In the genomic region with DNA sequence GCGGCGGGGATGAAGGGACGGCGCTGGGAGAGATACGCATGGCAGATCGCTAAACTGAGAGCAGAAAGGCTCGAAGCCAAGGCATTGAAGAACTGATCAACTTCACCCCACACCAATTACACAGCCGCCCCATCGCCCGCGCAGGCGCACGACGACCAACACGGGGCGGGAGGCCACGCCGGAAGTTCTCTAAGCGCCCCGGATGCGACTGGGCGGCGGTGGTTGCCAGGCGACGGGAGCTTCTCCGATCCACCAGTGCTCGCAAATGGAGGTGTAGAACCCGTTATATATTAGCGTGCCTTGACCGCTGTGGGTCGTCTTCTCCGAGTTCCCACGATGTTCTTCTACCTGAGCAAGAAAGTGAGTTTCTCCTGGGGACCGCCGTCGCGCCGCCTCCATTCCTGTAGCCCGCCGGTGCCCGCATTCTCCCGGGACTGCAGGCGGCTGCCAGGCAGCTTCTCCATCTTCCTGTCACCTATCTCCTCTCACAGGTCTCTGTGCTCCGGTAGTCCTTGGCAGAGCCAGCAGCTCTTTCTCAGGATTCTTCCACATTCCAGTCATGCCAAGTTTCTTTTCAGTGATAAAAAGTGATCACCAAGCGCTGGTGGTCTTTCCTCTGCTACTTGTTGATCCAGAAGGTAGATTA, we compare ENCODE assay signal across 8 mouse cellular contexts. TPM values are rescaled to one million over a fixed set of nuclear protein-coding genes. Genes with fewer than 3 reads are reported as not detected.
DNase-seq lines count a peak whose midpoint lies in the region; ATAC-seq and TF ChIP-seq lines count a peak whose summit lies in the region.

Gene Wdr35 (plus strand): TSS at position 73 of the 646 bp plus-strand sequence.

- no peak for TF ChIP-seq CTCF in kidney, postnatal 0 days (IDR thresholded peaks at IDR 0.05; ENCODE audit: low read depth)
- TF ChIP-seq CTCF in liver, adult 2 months (IDR thresholded peaks at IDR 0.05; ENCODE audit: low read depth, low read length): no peak

- ATAC-seq in erythroid progenitor cell, adult 5-6 weeks (replicated peaks; ENCODE audit: low FRiP score, poor library complexity, severe bottlenecking): peak; percentile 97
- ATAC-seq in heart, embryonic 12.5 days (ENCODE audit: insufficient number of reproducible peaks, low FRiP score): peak; percentile 78
- ATAC-seq in kidney, postnatal 0 days (replicated peaks; ENCODE audit: low FRiP score, low read depth): peak; percentile 89
- ATAC-seq in monocyte, adult 5-6 weeks (replicated peaks; ENCODE audit: insufficient number of reproducible peaks, low FRiP score, low TSS enrichment, poor library complexity, severe bottlenecking): peak; percentile 95

- H3K27me3 ChIP-seq in heart, embryonic 12.5 days (replicated peaks): no peaks in the 10 kb centered on the region
- H3K27me3 ChIP-seq in kidney, postnatal 0 days (ENCODE audit: insufficient read depth, low read length): no peaks in the 10 kb centered on the region
- H3K27me3 ChIP-seq in liver, adult 2 months (ENCODE audit: control insufficient read depth, insufficient read depth, low read length): no peaks in the 10 kb centered on the region

- H3K9me3 ChIP-seq in heart, embryonic 12.5 days (replicated peaks): no peaks in the 10 kb centered on the region
- H3K9me3 ChIP-seq in kidney, postnatal 0 days (replicated peaks; ENCODE audit: low read length): no peaks in the 10 kb centered on the region

- peak within 1 kb of the TSS; percentile 76 for H3K4me3 ChIP-seq in brown adipose tissue, adult 24 weeks (ENCODE audit: insufficient read depth, low read depth, low read length)
- peak within 1 kb of the TSS; percentile 71 for H3K4me3 ChIP-seq in heart, embryonic 12.5 days
- peak within 1 kb of the TSS; percentile 66 for H3K4me3 ChIP-seq in kidney, postnatal 0 days (replicated peaks; ENCODE audit: low read depth, low read length)
- peak within 1 kb of the TSS; percentile 63 for H3K4me3 ChIP-seq in liver, adult 2 months (ENCODE audit: insufficient read depth, low read depth, low read length)

- H3K9ac ChIP-seq in heart, embryonic 12.5 days: peak within 1 kb of the TSS; percentile 71
- peak within 1 kb of the TSS; percentile 57; the same call in 1 of the 2 replicates for H3K9ac ChIP-seq in kidney, postnatal 0 days (ENCODE audit: low read depth, low read length)
- peak within 1 kb of the TSS; percentile 59 for H3K9ac ChIP-seq in liver, adult 2 months (ENCODE audit: low read depth, low read length)

- peak within 1 kb of the TSS; percentile 77 for H3K4me2 ChIP-seq in heart, embryonic 12.5 days
- peak within 1 kb of the TSS; percentile 64 for H3K4me2 ChIP-seq in kidney, postnatal 0 days (ENCODE audit: low read length)

- H3K79me2 ChIP-seq in liver, adult 2 months (ENCODE audit: control insufficient read depth, insufficient read depth, low read length): no peaks in the 10 kb centered on the region

- peak within 1 kb of the TSS; percentile 56; the same call in 1 of the 2 replicates for H3K27ac ChIP-seq in brown adipose tissue, adult 24 weeks (replicated peaks; ENCODE audit: low read depth, low read length)
- H3K27ac ChIP-seq in heart, embryonic 12.5 days (ENCODE audit: poor library complexity, severe bottlenecking): no peak within 1 kb of the TSS
- H3K27ac ChIP-seq in kidney, postnatal 0 days: no peak within 1 kb of the TSS
- H3K27ac ChIP-seq in liver, adult 2 months (replicated peaks; ENCODE audit: insufficient read depth, low read depth, low read length): no peak within 1 kb of the TSS

- DNase-seq in CD4-positive, CD25-positive, alpha-beta regulatory T cell, adult 2 months (ENCODE audit: low read depth, low spot score): peak; percentile 96
- DNase-seq in kidney, postnatal 0 days (ENCODE audit: low spot score): peak; percentile 90
- peak; percentile 73 for DNase-seq in liver, adult 2 months (ENCODE audit: extremely low read depth, low read depth, low spot score)
- DNase-seq in spleen, postnatal 36 days (ENCODE audit: low spot score in 2 of 2): peak; percentile 92 to 93

- H3K4me1 ChIP-seq in brown adipose tissue, adult 24 weeks (ENCODE audit: control insufficient read depth, insufficient read depth, insufficient read length, low read length): peaks cover 2% of the 10 kb centered on the region; the same call in 1 of the 2 replicates
- peaks cover 10% of the 10 kb centered on the region for H3K4me1 ChIP-seq in heart, embryonic 12.5 days (replicated peaks)
- peaks cover 5% of the 10 kb centered on the region; the same call in 1 of the 2 replicates for H3K4me1 ChIP-seq in kidney, postnatal 0 days (replicated peaks; ENCODE audit: insufficient read depth, low read length)
- peaks cover 3% of the 10 kb centered on the region; the same call in 1 of the 2 replicates for H3K4me1 ChIP-seq in liver, adult 2 months (ENCODE audit: control insufficient read depth, insufficient read depth, low read length)

- peaks cover 5% of the 10 kb centered on the region for H3K36me3 ChIP-seq in heart, embryonic 12.5 days
- H3K36me3 ChIP-seq in kidney, postnatal 0 days (ENCODE audit: insufficient read depth, low read length): peaks cover 5% of the 10 kb centered on the region; the same call in 1 of the 2 replicates
- peaks cover 3% of the 10 kb centered on the region; the same call in 1 of the 2 replicates for H3K36me3 ChIP-seq in liver, adult 2 months (ENCODE audit: control insufficient read depth, insufficient read depth, low read length)

- TF ChIP-seq POLR2A in liver, adult 2 months (IDR thresholded peaks at IDR 0.05; ENCODE audit: extremely low read depth, insufficient read depth, low read length): 0 out of 2 replicates have a peak, but pooled peaks have one; percentile 29

- under 1% methylated on average over 45 of the region's 45 CpGs for WGBS in heart, embryonic 12.5 days
- WGBS in kidney, postnatal 0 days: under 1% methylated on average over 45 of the region's 45 CpGs
- under 1% methylated on average over 45 of the region's 45 CpGs for WGBS in liver, adult 2 months

RNA-seq across cellular contexts. Expression of gene Wdr35, which starts in this region (rescaled TPM):
- polyA plus RNA-seq in brown adipose tissue, adult 24 weeks (2012; ENCODE audit: insufficient read depth, insufficient read length, missing spikeins): 3.1 and 5.9 TPM in 2 replicates
- total RNA-seq in erythroid progenitor cell, adult 5-6 weeks (2015; ENCODE audit: low replicate concordance): 1.3 and 2.5 TPM in 2 replicates
- total RNA-seq in erythroid progenitor cell, adult 5-6 weeks (2017; ENCODE audit: low replicate concordance): 1.5 and 2.6 TPM in 2 replicates
- polyA plus RNA-seq in heart, embryonic 12.5 days (2016; fragmentation: Nextera tagmentation; extraction: Ambion mirVana): 14.6 and 15.6 TPM in 2 replicates
- 12.4 and 15.2 TPM in 2 replicates for polyA plus RNA-seq in kidney, postnatal 0 days (2015; fragmentation: Nextera tagmentation; extraction: Ambion mirVana)
- 2.9 and 3.0 TPM in 2 replicates for total RNA-seq in liver, adult 2 months (2014; rRNA removed)
- 0.36 and 0.59 TPM in 2 replicates for polyA plus RNA-seq in liver, adult 2 months (2012; rRNA removed)
- total RNA-seq in monocyte, adult 5-6 weeks (2017): 0.67 to 1.3 TPM (median 1.2 TPM) in 3 replicates
